Mouse (Mus musculus) layer of hippocampus, adult 8-10 months (tissue): ENCODE measurements at regions not wholly inside any gene's neighbourhood (a gene's known extent, or its start where the extent isn't known, plus 50 kb on each side); places are given as distances from the start of the nearest gene placed in this dataset.

Experiments used
- DNase-seq, 2 experiments: peaks; one replicate each; pipeline ENCODE4 v3.0.0; 2022; ENCODE audit warnings: low spot score in 2 of 2

GRCm38 (mm10) chr7:36095258-36096130 lies 292.7 kb upstream of the Zfp507 start:
- DNase-seq = peak; percentile 37 to 44

- DNase-seq = no peak
Measured at GRCm38 (mm10) chr7:36091132-36091531, 288.3 kb upstream of the Zfp507 start.

GRCm38 (mm10) chr7:36090291-36091123 lies 287.7 kb upstream of the Zfp507 start:
- DNase-seq = no peak

GRCm38 (mm10) chr7:36087598-36087997 lies 284.8 kb upstream of the Zfp507 start:
- no peak for DNase-seq

- no peak for DNase-seq
Measured at GRCm38 (mm10) chr7:36078666-36079065, 275.9 kb upstream of the Zfp507 start.

- no peak for DNase-seq
Measured at GRCm38 (mm10) chr7:36078089-36078654, 275.4 kb upstream of the Zfp507 start.

GRCm38 (mm10) chr7:36077271-36077670 lies 274.5 kb upstream of the Zfp507 start:
- DNase-seq = no peak

GRCm38 (mm10) chr7:36076021-36076441 lies 273.2 kb upstream of the Zfp507 start:
- DNase-seq = no peak

- DNase-seq = no peak
Measured at GRCm38 (mm10) chr7:36071774-36072173, 269.0 kb upstream of the Zfp507 start.

- DNase-seq = no peak
Measured at GRCm38 (mm10) chr7:36066725-36067124, 263.9 kb upstream of the Zfp507 start.

GRCm38 (mm10) chr7:36061679-36062078 lies 258.9 kb upstream of the Zfp507 start:
- DNase-seq = no peak

- DNase-seq = no peak
Measured at GRCm38 (mm10) chr7:36060426-36060825, 257.6 kb upstream of the Zfp507 start.

GRCm38 (mm10) chr7:36046053-36046452 lies 243.2 kb upstream of the Zfp507 start:
- DNase-seq = no peak

- no peak for DNase-seq
Measured at GRCm38 (mm10) chr7:36031881-36032280, 229.1 kb upstream of the Zfp507 start.

GRCm38 (mm10) chr7:36023015-36023414 lies 220.2 kb upstream of the Zfp507 start:
- no peak for DNase-seq

- no peak for DNase-seq
Measured at GRCm38 (mm10) chr7:36022489-36022888, 219.7 kb upstream of the Zfp507 start.

- DNase-seq = no peak
Measured at GRCm38 (mm10) chr7:36016926-36017753, 214.3 kb upstream of the Zfp507 start.

GRCm38 (mm10) chr7:35996609-35997008 lies 193.8 kb upstream of the Zfp507 start:
- DNase-seq = no peak

GRCm38 (mm10) chr7:35992511-35992910 lies 189.7 kb upstream of the Zfp507 start:
- no peak for DNase-seq

- DNase-seq = no peak
Measured at GRCm38 (mm10) chr7:35991141-35991540, 188.3 kb upstream of the Zfp507 start.

- DNase-seq = no peak
Measured at GRCm38 (mm10) chr7:35989456-35989855, 186.7 kb upstream of the Zfp507 start.
